Mouse (Mus musculus) E14TG2a.4 (cell line): ENCODE measurements around the gene Lrrc7.

Source experiments
- CTCF ChIP-seq: conservative IDR thresholded peaks from 2 replicates; pipeline ENCODE4 v1.5.1; 2014; ENCODE audit warnings: low read length
- NANOG ChIP-seq: IDR thresholded peaks from 2 replicates; pipeline ENCODE4 v1.6.1; 2014; ENCODE audit warnings: borderline replicate concordance, low read length, mixed read lengths
- POU5F1 ChIP-seq: IDR thresholded peaks from 2 replicates; pipeline ENCODE4 v1.6.1; 2014; ENCODE audit warnings: low read length, borderline replicate concordance

GRCm38 (mm10) chr3:158330085-158330484 lies 231.9 kb downstream of the Lrrc7 start:
- TF ChIP-seq CTCF = no peak
- no peak for TF ChIP-seq NANOG
- no peak for TF ChIP-seq POU5F1
